Mouse (Mus musculus) common myeloid progenitor, adult 5-6 weeks (primary cell): ENCODE measurements around the gene Klhl22. TPM values are rescaled to one million over a fixed set of nuclear protein-coding genes. Genes with fewer than 3 reads are reported as not detected.

Experiments used
- ATAC-seq: replicated peaks from 2 replicates; pipeline ENCODE4 v1.8.0; 2016; ENCODE audit warnings: low read depth, mild to moderate bottlenecking, moderate TSS enrichment, inconsistent platforms; ENCODE audit not compliant: poor library complexity, severe bottlenecking
- total RNA-seq: library from RNA; stranded (forward); fragments of 200-1000, 187-1606 nt; gene quantifications from 2 replicates; pipeline ENCODE4 v1.2.3, GENCODE M21; 2017

The Klhl22 gene
- total RNA-seq, 1 experiment from 2014 or later = 33.2 TPM

GRCm38 (mm10) chr16:17828229-17828628, 68.8 kb downstream of the Klhl22 start:
- ATAC-seq = peak; percentile 69

GRCm38 (mm10) chr16:17828867-17829266, 69.4 kb downstream of the Klhl22 start:
- ATAC-seq = no peak

- ATAC-seq = no peak
Observed at GRCm38 (mm10) chr16:17830385-17831178, 71.2 kb downstream of the Klhl22 start.

- ATAC-seq = peak; percentile 37
Observed at GRCm38 (mm10) chr16:17831781-17832180, 72.4 kb downstream of the Klhl22 start.

- ATAC-seq = no peak
Observed at GRCm38 (mm10) chr16:17832821-17833220, 73.4 kb downstream of the Klhl22 start, which contains the start of gene B830017H08Rik. B830017H08Rik (plus strand) TSS chr16:17833121.

GRCm38 (mm10) chr16:17833321-17833680, 73.9 kb downstream of the Klhl22 start:
- no peak for ATAC-seq

GRCm38 (mm10) chr16:17833681-17834399, 74.4 kb downstream of the Klhl22 start:
- ATAC-seq = no peak

- no peak for ATAC-seq
Observed at GRCm38 (mm10) chr16:17834543-17834942, 75.1 kb downstream of the Klhl22 start.

GRCm38 (mm10) chr16:17835481-17835880, 76.1 kb downstream of the Klhl22 start:
- ATAC-seq = no peak

- no peak for ATAC-seq
Observed at GRCm38 (mm10) chr16:17838051-17838450, 78.6 kb downstream of the Klhl22 start, which contains the start of gene Car15. Car15 (minus strand) TSS chr16:17838364.

GRCm38 (mm10) chr16:17839976-17840375, 80.6 kb downstream of the Klhl22 start:
- no peak for ATAC-seq

- no peak for ATAC-seq
Observed at GRCm38 (mm10) chr16:17842437-17842836, 83.0 kb downstream of the Klhl22 start.

Other genes starting within 250 kb of the Klhl22 start
- 38.5 and 46.1 TPM in 2 replicates for gene Thap7, start 228.5 kb upstream of the Klhl22 start, total RNA-seq
- gene Lrrc74b, start 198.4 kb upstream of the Klhl22 start, total RNA-seq = 0.05 TPM in 1 of 2 replicates, not detected in the other
- 0.05 TPM in 1 of 2 replicates, not detected in the other for gene P2rx6, start 197.7 kb upstream of the Klhl22 start, total RNA-seq
- gene Slc7a4, start 176.4 kb upstream of the Klhl22 start, total RNA-seq = 7.1 and 10.2 TPM in 2 replicates
- 31.2 and 34.8 TPM in 2 replicates for gene Smpd4, start 140.3 kb upstream of the Klhl22 start, total RNA-seq
- 2.2 and 4.4 TPM in 2 replicates for gene Ccdc74a, start 113.1 kb upstream of the Klhl22 start, total RNA-seq
- gene Med15, start 26.7 kb upstream of the Klhl22 start, total RNA-seq = 21.4 and 30.8 TPM in 2 replicates
- not detected in 2 replicates for gene Scarf2, start 37.7 kb downstream of the Klhl22 start, total RNA-seq
- not detected in 2 replicates for gene B830017H08Rik, start 73.5 kb downstream of the Klhl22 start, total RNA-seq
- gene Car15, start 78.7 kb downstream of the Klhl22 start, total RNA-seq = 5.4 TPM in 1 of 2 replicates, not detected in the other
- 1.1 TPM in 1 of 2 replicates, not detected in the other for gene Gm20518, start 132.1 kb downstream of the Klhl22 start, total RNA-seq
- not detected in 2 replicates for gene Tssk1, start 134.6 kb downstream of the Klhl22 start, total RNA-seq
- 29.4 and 43.8 TPM in 2 replicates for gene Dgcr2, start 138.9 kb downstream of the Klhl22 start, total RNA-seq
- not detected in 2 replicates for gene Tssk2, start 139.0 kb downstream of the Klhl22 start, total RNA-seq
- 14.4 and 37.0 TPM in 2 replicates for gene Ess2, start 151.7 kb downstream of the Klhl22 start, total RNA-seq
- gene Gsc2, start 155.4 kb downstream of the Klhl22 start, total RNA-seq = not detected in 2 replicates
- gene Slc25a1, start 168.6 kb downstream of the Klhl22 start, total RNA-seq = 58.6 and 63.7 TPM in 2 replicates
- not detected in 2 replicates for gene Vpreb2, start 220.8 kb downstream of the Klhl22 start, total RNA-seq